Mouse (Mus musculus) heart, embryonic 16.5 days (tissue): ENCODE measurements around the gene Srl. TPM values are rescaled to one million over a fixed set of nuclear protein-coding genes. Genes with fewer than 3 reads are reported as not detected.
"Not testable (repeated sequence)": the region's sequence is repeated elsewhere in the genome, so short reads cannot be mapped to it uniquely, and the experiment has no call there.

Source experiments
- ATAC-seq: fragments of 200-750 bp; cut with Nextera tagmentation; replicated peaks from 2 replicates; pipeline ENCODE4 v1.8.0; 2017; ENCODE audit warnings: moderate number of reproducible peaks; ENCODE audit not compliant: insufficient read depth, low FRiP score; ENCODE audit errors: extremely low read depth
- H3K27ac ChIP-seq: fragments of 300-500 bp; sonication (generic); 2 replicates; pipeline ENCODE4 v1.5.1; 2014; ENCODE audit warnings: mild to moderate bottlenecking, low read length, control low read depth, moderate library complexity
- H3K27me3 ChIP-seq: fragments of 300-500 bp; sonication (generic); 2 replicates; pipeline ENCODE4 v1.6.1; 2014; ENCODE audit warnings: low read length, mixed read lengths; ENCODE audit not compliant: control insufficient read depth, insufficient read depth
- H3K36me3 ChIP-seq: fragments of 300-500 bp; sonication (generic); 2 replicates; pipeline ENCODE4 v1.6.1; 2014; ENCODE audit not compliant: control insufficient read depth, insufficient read depth
- H3K4me1 ChIP-seq: fragments of 300-500 bp; sonication (generic); 2 replicates; pipeline ENCODE4 v1.6.1; 2014; ENCODE audit warnings: low read length, mixed read lengths; ENCODE audit not compliant: control insufficient read depth, insufficient read depth
- H3K4me2 ChIP-seq: fragments of 300-500 bp; sonication (generic); 2 replicates; pipeline ENCODE4 v1.6.1; 2014; ENCODE audit warnings: low read depth, mild to moderate bottlenecking, control low read depth, low read length
- H3K4me3 ChIP-seq: fragments of 300-500 bp; sonication (generic); 2 replicates; pipeline ENCODE4 v1.5.1; 2014; ENCODE audit warnings: mild to moderate bottlenecking, control low read depth, low read length
- H3K9ac ChIP-seq: fragments of 300-500 bp; sonication (generic); 2 replicates; pipeline ENCODE4 v1.6.1; 2014; ENCODE audit warnings: low read length, control low read depth
- H3K9me3 ChIP-seq: fragments of 300-500 bp; sonication (generic); replicated peaks from 2 replicates; pipeline ENCODE4 v1.6.1; 2016; ENCODE audit warnings: low read length; ENCODE audit not compliant: control insufficient read depth
- WGBS: fragments of 180-500 bp; shearing (Covaris S2); extraction: QIAGEN DNeasy Blood & Tissue Kit; methylation state at CpG from one replicate; pipeline ENCODE4 v1.1.7; 2014; 5-methylcytosine and 5-hydroxymethylcytosine counted together
- polyA plus RNA-seq: library from polyadenylated mRNA; unstranded; fragments of >200 nt; fragmentation: Nextera tagmentation; extraction: Ambion mirVana; gene quantifications from 2 replicates; pipeline ENCODE4 v1.2.1, GENCODE M21; 2015

Srl gene
- polyA plus RNA-seq, 1 experiment from 2014 or later = 289 TPM

DNA sequence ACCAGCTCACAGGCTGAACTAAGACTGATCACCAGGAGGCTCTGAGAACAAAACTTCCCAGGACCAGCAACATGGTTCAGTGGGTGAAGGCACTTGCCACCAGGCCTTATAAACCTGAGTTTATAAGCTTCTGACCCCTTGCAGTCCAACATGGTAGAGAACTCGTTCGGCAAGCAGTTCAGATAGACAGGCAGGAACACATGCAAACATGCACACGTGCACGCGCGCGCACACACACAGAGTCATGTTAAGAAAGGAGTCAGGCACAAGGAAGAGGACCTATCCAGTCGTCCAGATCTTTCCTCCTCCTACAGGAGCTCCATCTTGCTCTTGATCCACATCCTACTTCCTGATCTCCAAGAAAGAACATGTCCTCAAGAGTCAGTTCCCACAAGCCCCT, 5.2 kb upstream of the Srl start:
- WGBS = 95% methylated on average over 8 of the region's 8 CpGs
- no peak overlapping the region for H3K4me3 ChIP-seq
- peaks cover 34% of the 10 kb centered on the region for H3K36me3 ChIP-seq
- no peak overlapping the region for H3K4me2 ChIP-seq
- no peak overlapping the region for H3K27ac ChIP-seq
- H3K4me1 ChIP-seq = peaks cover 6% of the 10 kb centered on the region
- no peak overlapping the region for H3K9ac ChIP-seq
- H3K27me3 ChIP-seq = no peaks in the 10 kb centered on the region
- ATAC-seq = no peak
- no peaks in the 10 kb centered on the region for H3K9me3 ChIP-seq

DNA sequence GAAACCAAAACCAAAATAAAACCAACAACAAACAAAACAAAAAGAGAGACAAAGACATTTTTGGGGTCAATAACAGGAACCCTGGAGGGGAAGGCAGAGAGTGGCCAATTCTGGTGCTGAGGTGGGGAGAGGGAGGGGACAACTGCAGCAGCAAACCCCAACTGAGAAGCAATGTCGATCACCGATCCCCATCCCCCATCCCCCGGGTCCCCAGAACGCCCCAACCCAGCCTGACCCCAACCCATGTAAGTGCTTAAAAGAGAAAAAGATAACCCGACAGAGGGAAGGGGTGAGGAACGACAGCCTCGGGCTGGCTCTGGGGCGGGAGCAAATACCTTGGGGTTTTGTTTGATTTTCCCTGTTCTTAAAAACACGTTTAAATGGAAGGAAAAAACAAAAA, 3.2 kb upstream of the Srl start:
- Histone ChIP-seq H3K9ac (no peak overlapping the region), H3K27ac (no peak overlapping the region), H3K9me3 (no peaks in the 10 kb centered on the region), H3K4me1 (peaks cover 4% of the 10 kb centered on the region), H3K36me3 (peaks cover 29% of the 10 kb centered on the region), H3K4me3 (no peak overlapping the region), H3K4me2 (no peak overlapping the region), H3K27me3 (no peaks in the 10 kb centered on the region)
- no peak for ATAC-seq
- WGBS = 73% methylated on average over 9 of the region's 9 CpGs

DNA sequence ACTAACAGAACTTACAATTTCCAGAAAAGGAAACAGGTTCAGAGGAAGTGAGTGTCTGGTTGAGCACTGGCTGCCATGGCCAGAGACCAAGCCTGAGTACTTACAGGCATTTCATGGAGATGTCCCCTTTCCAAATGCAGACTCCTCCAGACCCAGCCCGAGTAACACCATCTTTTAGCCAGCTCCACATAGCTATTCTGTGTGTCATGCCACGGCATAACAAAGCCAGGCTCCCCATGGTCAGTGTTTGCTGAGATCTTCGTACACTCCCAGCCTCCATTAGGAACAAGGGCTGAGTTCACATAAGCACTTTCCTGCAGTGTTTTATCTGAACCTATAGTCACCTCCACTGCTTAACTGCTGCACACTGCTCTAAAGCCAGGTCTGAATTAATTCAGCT, 1.6 kb upstream of the Srl start:
- no peak for ATAC-seq

DNA sequence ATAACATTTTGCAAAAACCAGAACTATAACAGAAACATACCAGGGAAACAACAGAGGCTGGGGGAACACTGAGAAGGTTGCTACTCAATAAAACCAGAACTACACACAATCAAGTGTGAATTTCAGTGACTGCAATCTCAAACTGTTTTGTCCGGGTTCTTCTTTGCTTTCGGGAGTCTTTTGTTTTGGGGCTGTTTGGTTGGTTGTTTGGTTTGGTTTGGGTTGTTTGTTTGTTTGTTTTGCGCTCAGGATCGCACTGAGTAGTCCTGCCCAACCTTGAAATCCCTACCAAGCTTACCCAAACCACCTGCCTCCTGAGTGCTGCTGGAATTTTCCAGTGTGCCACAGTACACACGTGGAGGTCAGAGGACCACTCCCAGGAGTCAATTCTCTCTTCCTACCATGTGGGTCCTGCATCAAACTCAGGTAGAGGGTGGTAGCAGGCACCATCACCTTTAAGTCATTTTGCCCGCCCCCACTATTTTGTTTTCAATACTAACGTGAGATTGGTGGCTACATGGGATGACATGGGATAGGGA, 689 bp upstream of the Srl start:
- Histone ChIP-seq H3K27me3 (no peaks in the 10 kb centered on the region), H3K9me3 (no peaks in the 10 kb centered on the region), H3K9ac (peak overlapping the region; percentile 64), H3K27ac (peak overlapping the region; percentile 46; the same call in 1 of the 2 replicates), H3K36me3 (peaks cover 17% of the 10 kb centered on the region), H3K4me2 (peak overlapping the region; percentile 54), H3K4me3 (peak overlapping the region; percentile 54; the same call in 1 of the 2 replicates), H3K4me1 (peaks cover 6% of the 10 kb centered on the region)
- WGBS = 36% methylated on average over 7 of the region's 7 CpGs
- ATAC-seq = no peak

More for the DNA sequence above, 1.6 kb upstream of the Srl start:
- Histone ChIP-seq H3K27ac (no peak overlapping the region), H3K9ac (no peak overlapping the region), H3K27me3 (no peaks in the 10 kb centered on the region), H3K4me2 (no peak overlapping the region), H3K4me1 (peaks cover 4% of the 10 kb centered on the region), H3K36me3 (peaks cover 18% of the 10 kb centered on the region), H3K9me3 (no peaks in the 10 kb centered on the region), H3K4me3 (no peak overlapping the region)
- 70% methylated on average over 3 of the region's 3 CpGs for WGBS

DNA sequence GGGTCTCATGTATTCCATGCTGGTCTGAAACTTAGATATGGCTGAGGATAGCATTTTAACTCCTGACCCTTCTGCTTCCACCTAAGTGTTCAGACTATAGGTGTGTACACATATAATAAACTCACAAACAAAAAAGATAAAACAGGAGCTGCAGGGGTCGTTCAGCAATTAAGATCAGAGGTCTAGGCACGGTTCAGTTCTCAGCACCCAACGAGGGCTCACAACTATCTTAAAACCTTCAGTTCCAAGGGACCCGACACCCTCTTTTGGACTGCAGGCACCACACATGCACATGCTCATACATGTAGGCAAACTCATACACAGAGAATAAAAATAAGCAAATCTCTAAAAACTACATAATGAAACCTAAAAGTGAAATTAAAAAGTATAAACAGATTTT, 583 bp downstream of the Srl start:
- H3K4me1 ChIP-seq = peaks cover 6% of the 10 kb centered on the region
- no peaks in the 10 kb centered on the region for H3K9me3 ChIP-seq
- peak overlapping the region; percentile 54 for H3K4me3 ChIP-seq
- peak overlapping the region; percentile 64 for H3K9ac ChIP-seq
- ATAC-seq = no peak
- WGBS = 55% methylated on average over 4 of the region's 4 CpGs
- peak overlapping the region; percentile 72 for H3K4me2 ChIP-seq
- H3K27ac ChIP-seq = peak overlapping the region; percentile 68
- H3K27me3 ChIP-seq = no peaks in the 10 kb centered on the region
- H3K36me3 ChIP-seq = peaks cover 10% of the 10 kb centered on the region

DNA sequence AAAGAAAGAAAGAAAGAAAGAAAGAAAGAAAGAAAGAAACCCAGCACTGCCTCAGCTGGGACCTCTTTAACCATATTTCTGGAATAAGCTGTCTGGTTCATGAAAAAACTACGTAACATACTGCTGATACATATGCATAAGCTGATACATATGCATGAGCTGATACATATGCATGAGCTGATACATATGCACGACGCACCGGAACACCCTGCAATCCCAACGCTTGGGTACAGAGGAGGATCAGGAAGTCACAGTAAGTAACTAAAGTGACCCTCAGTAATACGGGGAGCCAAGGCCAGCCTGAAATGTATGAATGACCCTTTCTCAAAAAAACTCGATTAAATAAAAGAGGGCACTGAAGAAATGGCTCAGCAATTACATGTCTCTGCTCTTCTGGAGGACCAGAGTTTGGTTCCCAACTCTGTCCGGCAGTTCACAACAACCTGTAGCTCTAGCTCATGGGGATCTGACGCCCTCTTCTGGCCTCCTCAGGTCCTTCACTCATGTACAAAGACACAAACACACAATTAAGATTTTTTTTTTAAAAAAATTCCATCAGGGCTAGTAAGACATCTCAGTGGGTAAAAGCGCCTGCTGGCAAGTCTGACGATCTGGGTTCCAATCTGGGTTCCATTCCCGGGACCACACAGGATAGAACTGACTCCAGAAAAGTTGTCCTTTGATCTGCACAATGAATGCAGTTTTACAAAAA, 1.4 kb downstream of the Srl start:
- no peaks in the 10 kb centered on the region for H3K9me3 ChIP-seq
- H3K4me1 ChIP-seq = peaks cover 6% of the 10 kb centered on the region
- no peak overlapping the region for H3K4me2 ChIP-seq
- H3K9ac ChIP-seq = no peak overlapping the region
- 91% methylated on average over 12 of the region's 12 CpGs for WGBS
- H3K27ac ChIP-seq = no peak overlapping the region
- H3K4me3 ChIP-seq = no peak overlapping the region
- H3K36me3 ChIP-seq = peaks cover 5% of the 10 kb centered on the region; the same call in 1 of the 2 replicates
- no peak for ATAC-seq
- no peaks in the 10 kb centered on the region for H3K27me3 ChIP-seq

DNA sequence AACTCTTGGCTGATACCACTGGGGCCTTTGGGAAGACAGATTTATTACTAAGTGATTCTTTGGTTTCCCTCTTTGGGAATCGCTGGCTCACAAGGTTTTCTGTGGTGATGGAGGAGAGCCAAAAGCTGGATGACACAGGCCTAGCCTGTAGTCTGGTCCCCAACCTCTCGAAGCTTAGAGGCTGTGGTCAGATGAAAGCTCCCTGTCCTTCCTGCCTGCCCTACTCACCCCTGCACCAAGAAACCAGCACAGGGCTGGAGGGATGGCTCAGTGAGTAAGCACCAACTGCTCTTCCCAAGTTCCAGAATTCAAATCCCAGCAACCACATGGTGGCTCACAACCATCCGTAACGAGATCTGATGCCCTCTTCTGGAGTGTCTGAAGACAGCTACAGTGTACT, 2.1 kb downstream of the Srl start:
- peaks cover 6% of the 10 kb centered on the region for H3K4me1 ChIP-seq
- 89% methylated on average over 4 of the region's 4 CpGs for WGBS

DNA sequence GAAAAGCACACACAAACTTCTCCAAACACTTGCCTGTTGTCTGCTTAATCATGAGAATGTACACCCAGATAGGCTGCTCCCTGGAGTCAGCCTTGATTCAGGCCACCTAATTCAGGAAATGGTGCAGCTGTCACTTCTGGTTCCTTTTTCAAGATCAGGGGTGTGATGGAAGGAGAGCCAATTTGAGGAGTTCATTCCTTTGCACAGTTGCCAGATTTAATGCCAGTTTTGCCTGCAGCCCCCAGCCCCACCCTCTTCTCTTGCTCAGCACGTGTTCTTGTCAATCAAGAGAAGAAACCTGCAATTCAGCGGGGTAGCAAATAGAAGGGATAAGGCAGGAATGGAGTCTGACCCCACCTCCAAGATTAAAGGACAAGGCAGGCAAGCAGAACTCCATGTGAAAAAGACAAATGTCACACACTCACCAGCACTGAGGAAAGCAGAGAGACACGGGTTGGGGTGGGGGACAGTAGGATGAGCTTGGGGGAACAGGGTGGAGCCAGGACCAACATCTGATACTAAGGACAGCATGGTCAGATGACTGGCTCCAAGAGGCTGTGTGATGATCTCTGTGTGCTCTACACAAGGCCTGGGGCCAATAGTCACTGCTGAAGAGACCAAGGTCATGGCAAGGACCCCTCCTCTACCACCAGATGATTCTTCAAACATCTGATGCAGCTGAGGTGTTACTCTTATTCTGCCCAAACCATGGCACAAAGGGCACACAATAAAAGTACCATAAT, 3.8 kb downstream of the Srl start:
- WGBS = 46% methylated on average over 3 of the region's 3 CpGs

More for the DNA sequence above, 2.1 kb downstream of the Srl start:
- no peak for ATAC-seq
- H3K4me2 ChIP-seq = no peak overlapping the region
- H3K36me3 ChIP-seq = no peaks in the 10 kb centered on the region
- H3K27ac ChIP-seq = no peak overlapping the region
- H3K9ac ChIP-seq = no peak overlapping the region
- H3K9me3 ChIP-seq = no peaks in the 10 kb centered on the region
- no peak overlapping the region for H3K4me3 ChIP-seq
- H3K27me3 ChIP-seq = no peaks in the 10 kb centered on the region

DNA sequence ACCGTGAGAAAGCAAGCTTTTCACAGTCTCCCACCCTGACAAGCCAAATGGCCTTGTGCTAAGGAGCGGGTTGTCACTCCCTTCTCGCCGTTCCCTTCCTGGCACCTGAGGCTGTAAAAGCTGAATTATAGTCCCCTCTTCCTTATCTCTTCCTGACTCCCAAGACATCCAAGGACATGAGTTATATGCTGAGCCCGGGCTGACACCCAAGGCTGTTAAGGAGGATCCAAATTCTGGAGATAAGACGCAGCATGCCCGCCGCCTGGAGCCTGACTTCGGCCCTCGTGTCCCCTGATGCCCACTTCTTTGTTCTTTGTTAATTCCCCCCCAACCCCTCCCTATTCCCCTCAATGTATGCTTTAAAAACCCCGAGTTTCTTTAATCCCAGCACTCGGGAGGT, 14.2 kb downstream of the Srl start:
- H3K4me2 ChIP-seq, H3K27me3 ChIP-seq, H3K9ac ChIP-seq, H3K36me3 ChIP-seq, H3K4me1 ChIP-seq, H3K9me3 ChIP-seq, ATAC-seq, H3K27ac ChIP-seq, H3K4me3 ChIP-seq: not testable (repeated sequence)
- 85% methylated on average over 12 of the region's 12 CpGs for WGBS

More for the DNA sequence above, 3.8 kb downstream of the Srl start:
- Histone ChIP-seq H3K4me2 (no peak overlapping the region), H3K27ac (no peak overlapping the region), H3K36me3 (no peaks in the 10 kb centered on the region), H3K4me1 (peaks cover 6% of the 10 kb centered on the region), H3K27me3 (no peaks in the 10 kb centered on the region), H3K4me3 (no peak overlapping the region), H3K9me3 (no peaks in the 10 kb centered on the region), H3K9ac (no peak overlapping the region)
- ATAC-seq = no peak
